Mouse (Mus musculus) limb, embryonic 12.5 days (tissue): ENCODE data around the gene Ywhah. TPM values are rescaled to one million over a fixed set of nuclear protein-coding genes. Genes with fewer than 3 reads are reported as not detected.

Experiments used
- ATAC-seq: fragments of 200-750 bp; cut with Nextera tagmentation; 2 replicates; pipeline ENCODE4 v1.8.0; 2017; ENCODE audit warnings: low read depth, moderate TSS enrichment; ENCODE audit not compliant: insufficient number of reproducible peaks, insufficient read depth, low FRiP score, low TSS enrichment
- H3K27ac ChIP-seq: fragments of 300-500 bp; sonication (generic); 2 replicates; pipeline ENCODE4 v1.5.1; 2016; ENCODE audit warnings: mild to moderate bottlenecking, moderate library complexity
- H3K27me3 ChIP-seq: fragments of 300-500 bp; sonication (generic); 2 replicates; pipeline ENCODE4 v1.6.1; 2016; ENCODE audit warnings: mild to moderate bottlenecking, moderate library complexity
- H3K36me3 ChIP-seq: fragments of 300-500 bp; sonication (generic); 2 replicates; pipeline ENCODE4 v1.6.1; 2016; ENCODE audit warnings: mild to moderate bottlenecking, moderate library complexity
- H3K4me1 ChIP-seq: fragments of 300-500 bp; sonication (generic); replicated peaks from 2 replicates; pipeline ENCODE4 v1.6.1; 2016
- H3K4me2 ChIP-seq: fragments of 300-500 bp; sonication (generic); 2 replicates; pipeline ENCODE4 v1.6.1; 2016; ENCODE audit warnings: mild to moderate bottlenecking, moderate library complexity
- H3K4me3 ChIP-seq: fragments of 300-500 bp; sonication (generic); replicated peaks from 2 replicates; pipeline ENCODE4 v1.5.1; 2016; ENCODE audit warnings: mild to moderate bottlenecking
- H3K9ac ChIP-seq: fragments of 300-500 bp; sonication (generic); replicated peaks from 2 replicates; pipeline ENCODE4 v1.6.1; 2016; ENCODE audit warnings: mild to moderate bottlenecking, moderate library complexity
- H3K9me3 ChIP-seq: fragments of 300-500 bp; sonication (generic); 2 replicates; pipeline ENCODE4 v1.6.1; 2016; ENCODE audit warnings: mild to moderate bottlenecking, moderate library complexity
- WGBS: fragments of 180-500 bp; shearing (Covaris S2); methylation state at CpG from one replicate; pipeline ENCODE4 v1.1.7; 2016; 5-methylcytosine and 5-hydroxymethylcytosine counted together
- polyA plus RNA-seq: library from polyadenylated mRNA; unstranded; fragments of >200 nt; fragmentation: Nextera tagmentation; extraction: Ambion mirVana; gene quantifications from 2 replicates; pipeline ENCODE4 v1.2.1, GENCODE M21; 2016

The Ywhah gene
- polyA plus RNA-seq, 1 experiment from 2014 or later, result 346 TPM

- Histone ChIP-seq H3K9ac (no peak overlapping the region), H3K27me3 (no peaks in the 10 kb centered on the region), H3K4me3 (no peak overlapping the region), H3K36me3 (no peaks in the 10 kb centered on the region), H3K27ac (no peak overlapping the region), H3K9me3 (no peaks in the 10 kb centered on the region), H3K4me1 (peaks cover 4% of the 10 kb centered on the region; the same call in 1 of the 2 replicates), H3K4me2 (no peak overlapping the region)
- 84% methylated on average over 4 of the region's 4 CpGs for WGBS
- no peak for ATAC-seq
Observed at GRCm38 (mm10) chr5:32998783-32999182, 19.8 kb upstream of the Ywhah start.

- H3K9ac ChIP-seq, result no peak overlapping the region
- peaks cover 3% of the 10 kb centered on the region; the same call in 1 of the 2 replicates for H3K4me1 ChIP-seq
- no peak overlapping the region for H3K4me3 ChIP-seq
- no peaks in the 10 kb centered on the region for H3K36me3 ChIP-seq
- no peak for ATAC-seq
- no peak overlapping the region for H3K27ac ChIP-seq
- H3K4me2 ChIP-seq, result no peak overlapping the region
- no peaks in the 10 kb centered on the region for H3K9me3 ChIP-seq
- no peaks in the 10 kb centered on the region for H3K27me3 ChIP-seq
- WGBS, result 81% methylated on average over 5 of the region's 5 CpGs
Observed at GRCm38 (mm10) chr5:33001111-33001510, 17.5 kb upstream of the Ywhah start.

- Histone ChIP-seq H3K9ac (no peak overlapping the region), H3K4me2 (no peak overlapping the region), H3K36me3 (no peaks in the 10 kb centered on the region), H3K4me1 (peaks cover 12% of the 10 kb centered on the region; the same call in 1 of the 2 replicates), H3K9me3 (no peaks in the 10 kb centered on the region), H3K4me3 (no peak overlapping the region), H3K27ac (no peak overlapping the region), H3K27me3 (no peaks in the 10 kb centered on the region)
- WGBS, result 91% methylated on average over 5 of the region's 5 CpGs
- ATAC-seq, result no peak
Observed at GRCm38 (mm10) chr5:33002781-33003180, 15.8 kb upstream of the Ywhah start.

GRCm38 (mm10) chr5:33003500-33003899 is 15.1 kb upstream of the Ywhah start:
- peaks cover 12% of the 10 kb centered on the region; the same call in 1 of the 2 replicates for H3K4me1 ChIP-seq
- H3K27me3 ChIP-seq, result no peaks in the 10 kb centered on the region
- 76% methylated on average over 6 of the region's 6 CpGs for WGBS
- no peaks in the 10 kb centered on the region for H3K9me3 ChIP-seq
- no peaks in the 10 kb centered on the region for H3K36me3 ChIP-seq
- no peak overlapping the region for H3K27ac ChIP-seq
- no peak for ATAC-seq
- H3K9ac ChIP-seq, result no peak overlapping the region
- no peak overlapping the region for H3K4me2 ChIP-seq
- no peak overlapping the region for H3K4me3 ChIP-seq

GRCm38 (mm10) chr5:33004110-33004509 is 14.5 kb upstream of the Ywhah start:
- 62% methylated on average over 4 of the region's 4 CpGs for WGBS
- Histone ChIP-seq H3K36me3 (no peaks in the 10 kb centered on the region), H3K4me3 (no peak overlapping the region), H3K9ac (no peak overlapping the region), H3K27me3 (no peaks in the 10 kb centered on the region), H3K27ac (no peak overlapping the region), H3K4me2 (no peak overlapping the region), H3K9me3 (no peaks in the 10 kb centered on the region), H3K4me1 (peaks cover 12% of the 10 kb centered on the region; the same call in 1 of the 2 replicates)
- no peak for ATAC-seq

GRCm38 (mm10) chr5:33005442-33006145 is 13.0 kb upstream of the Ywhah start:
- H3K27me3 ChIP-seq, result no peaks in the 10 kb centered on the region
- H3K9ac ChIP-seq, result no peak overlapping the region
- H3K4me3 ChIP-seq, result no peak overlapping the region
- no peak overlapping the region for H3K27ac ChIP-seq
- no peak overlapping the region for H3K4me2 ChIP-seq
- 83% methylated on average over 11 of the region's 11 CpGs for WGBS
- peaks cover 14% of the 10 kb centered on the region; the same call in 1 of the 2 replicates for H3K4me1 ChIP-seq
- no peak for ATAC-seq
- H3K9me3 ChIP-seq, result no peaks in the 10 kb centered on the region
- H3K36me3 ChIP-seq, result no peaks in the 10 kb centered on the region

GRCm38 (mm10) chr5:33006670-33007069 is 11.9 kb upstream of the Ywhah start:
- Histone ChIP-seq H3K9ac (0 out of 2 replicates have a peak overlapping the region, but pooled peaks have one; percentile 18), H3K36me3 (no peaks in the 10 kb centered on the region), H3K4me1 (peaks cover 22% of the 10 kb centered on the region), H3K4me3 (no peak overlapping the region), H3K4me2 (no peak overlapping the region), H3K27ac (peak overlapping the region; percentile 50; the same call in 1 of the 2 replicates), H3K27me3 (no peaks in the 10 kb centered on the region), H3K9me3 (no peaks in the 10 kb centered on the region)
- ATAC-seq, result peak; percentile 68; the same call in 1 of the 2 replicates
- WGBS, result 27% methylated on average over 8 of the region's 8 CpGs

GRCm38 (mm10) chr5:33007371-33007770 is 11.2 kb upstream of the Ywhah start:
- Histone ChIP-seq H3K36me3 (no peaks in the 10 kb centered on the region), H3K4me2 (no peak overlapping the region), H3K27ac (no peak overlapping the region), H3K4me1 (peaks cover 22% of the 10 kb centered on the region), H3K9ac (no peak overlapping the region), H3K27me3 (0 out of 2 replicates have a peak, but pooled peaks cover 4% of the 10 kb centered on the region), H3K4me3 (no peak overlapping the region), H3K9me3 (no peaks in the 10 kb centered on the region)
- ATAC-seq, result no peak
- 77% methylated on average over 4 of the region's 4 CpGs for WGBS

- H3K9ac ChIP-seq, result no peak overlapping the region
- H3K9me3 ChIP-seq, result no peaks in the 10 kb centered on the region
- H3K4me1 ChIP-seq, result peaks cover 22% of the 10 kb centered on the region
- H3K4me2 ChIP-seq, result no peak overlapping the region
- ATAC-seq, result no peak
- 0 out of 2 replicates have a peak, but pooled peaks cover 4% of the 10 kb centered on the region for H3K27me3 ChIP-seq
- H3K4me3 ChIP-seq, result no peak overlapping the region
- WGBS, result 54% methylated on average over 2 of the region's 2 CpGs
- H3K36me3 ChIP-seq, result no peaks in the 10 kb centered on the region
- H3K27ac ChIP-seq, result no peak overlapping the region
Observed at GRCm38 (mm10) chr5:33009301-33009700, 9.3 kb upstream of the Ywhah start.

GRCm38 (mm10) chr5:33009818-33010812 is 8.5 kb upstream of the Ywhah start:
- H3K36me3 ChIP-seq, result no peaks in the 10 kb centered on the region
- H3K27me3 ChIP-seq, result 0 out of 2 replicates have a peak, but pooled peaks cover 4% of the 10 kb centered on the region
- no peak for ATAC-seq
- WGBS, result 69% methylated on average over 14 of the region's 14 CpGs
- H3K9me3 ChIP-seq, result no peaks in the 10 kb centered on the region
- H3K4me3 ChIP-seq, result no peak overlapping the region
- no peak overlapping the region; the same call in 1 of the 2 replicates for H3K9ac ChIP-seq
- H3K4me1 ChIP-seq, result peaks cover 22% of the 10 kb centered on the region
- H3K4me2 ChIP-seq, result no peak overlapping the region
- no peak overlapping the region for H3K27ac ChIP-seq
